Mouse (Mus musculus) megakaryocyte, embryonic 14.5 days (primary cell): ENCODE results near the gene Gm16451.
"Not testable (repeated sequence)": the region's sequence is repeated elsewhere in the genome, so short reads cannot be mapped to it uniquely, and the experiment has no call there.

Source experiments
- FLI1 ChIP-seq: IDR thresholded peaks from 2 replicates; pipeline ENCODE4 v1.6.1; 2012; ENCODE audit warnings: low read length, inconsistent platforms, mixed read lengths
- GATA1 ChIP-seq: IDR thresholded peaks from 3 replicates; pipeline ENCODE4 v1.6.1; 2012; ENCODE audit warnings: mixed read lengths, low read length, inconsistent platforms, borderline replicate concordance

GRCm38 (mm10) chr7:22134641-22135040 lies 16.6 kb upstream of the Gm16451 start, which contains the start of gene Gm10666:
- TF ChIP-seq GATA1, FLI1: not testable (repeated sequence)
